Mouse (Mus musculus) hindbrain, postnatal 0 days (tissue): ENCODE measurements at regions not wholly inside any gene's neighbourhood (a gene's known extent, or its start where the extent isn't known, plus 50 kb on each side); places are given as distances from the start of the nearest gene placed in this dataset.

Experiments used
- ATAC-seq: fragments of 200-750 bp; cut with Nextera tagmentation; 2 replicates; pipeline ENCODE4 v1.8.0; 2017; ENCODE audit warnings: mild to moderate bottlenecking, moderate TSS enrichment, moderate library complexity
- DNase-seq: peaks from one replicate; pipeline ENCODE4 v3.0.0-alpha.2; 2015; ENCODE audit warnings: low spot score
- H3K27ac ChIP-seq: fragments of 300-500 bp; sonication (generic); 2 replicates; pipeline ENCODE4 v1.5.1; 2014; ENCODE audit warnings: mild to moderate bottlenecking
- H3K27me3 ChIP-seq: fragments of 300-500 bp; sonication (generic); 2 replicates; pipeline ENCODE4 v1.6.1; 2014; ENCODE audit warnings: low read length, mixed read lengths; ENCODE audit not compliant: insufficient read depth
- H3K36me3 ChIP-seq: fragments of 300-500 bp; sonication (generic); 2 replicates; pipeline ENCODE4 v1.6.1; 2014; ENCODE audit warnings: low read length, mixed read lengths; ENCODE audit not compliant: insufficient read depth
- H3K4me1 ChIP-seq: fragments of 300-500 bp; sonication (generic); 2 replicates; pipeline ENCODE4 v1.6.1; 2014; ENCODE audit warnings: antibody characterized with exemption, low read length, mixed read lengths; ENCODE audit not compliant: insufficient read depth
- H3K4me2 ChIP-seq: fragments of 300-500 bp; sonication (generic); 2 replicates; pipeline ENCODE4 v1.6.1; 2014; ENCODE audit warnings: low read depth, mild to moderate bottlenecking, low read length, moderate library complexity, mixed read lengths
- H3K4me3 ChIP-seq: fragments of 300-500 bp; sonication (generic); 2 replicates; pipeline ENCODE4 v1.5.1; 2014; ENCODE audit warnings: low read length
- H3K9ac ChIP-seq: fragments of 300-500 bp; sonication (generic); replicated peaks from 2 replicates; pipeline ENCODE4 v1.6.1; 2014; ENCODE audit warnings: mild to moderate bottlenecking, low read length, moderate library complexity, mixed read lengths
- H3K9me3 ChIP-seq: fragments of 300-500 bp; sonication (generic); 2 replicates; pipeline ENCODE4 v1.6.1; 2016; ENCODE audit warnings: low read length, mixed read lengths
- CTCF ChIP-seq: IDR thresholded peaks from 2 replicates; pipeline ENCODE4 v1.5.1; 2016; ENCODE audit warnings: antibody characterized with exemption, control low read depth, low read depth
- WGBS: fragments of 180-500 bp; shearing (Covaris S2); extraction: QIAGEN DNeasy Blood & Tissue Kit; methylation state at CpG from one replicate; pipeline ENCODE4 v1.1.7; 2014; 5-methylcytosine and 5-hydroxymethylcytosine counted together

DNA sequence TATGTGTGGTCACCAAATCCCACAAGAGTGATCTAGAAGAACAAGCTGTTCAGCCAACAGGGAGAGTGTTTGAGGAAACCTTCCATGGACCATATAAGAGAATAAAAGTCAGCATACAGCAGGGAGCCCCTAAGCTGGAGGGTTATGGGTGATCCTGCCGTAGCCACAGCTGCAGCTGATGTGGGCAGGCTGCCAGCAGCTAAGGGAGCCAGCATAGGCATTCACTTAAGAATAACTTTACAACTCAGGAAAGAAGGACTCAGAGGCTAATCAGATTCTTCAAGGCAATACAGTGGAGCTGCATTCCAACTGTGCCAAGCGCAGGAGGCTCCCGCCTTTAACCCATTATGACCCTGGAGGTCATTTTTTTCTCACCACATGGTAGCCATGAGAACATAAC, 121.6 kb downstream of the Uck2 start:
- no peaks in the 10 kb centered on the region for H3K4me1 ChIP-seq
- 18% methylated on average over 3 of the region's 3 CpGs for WGBS

DNA sequence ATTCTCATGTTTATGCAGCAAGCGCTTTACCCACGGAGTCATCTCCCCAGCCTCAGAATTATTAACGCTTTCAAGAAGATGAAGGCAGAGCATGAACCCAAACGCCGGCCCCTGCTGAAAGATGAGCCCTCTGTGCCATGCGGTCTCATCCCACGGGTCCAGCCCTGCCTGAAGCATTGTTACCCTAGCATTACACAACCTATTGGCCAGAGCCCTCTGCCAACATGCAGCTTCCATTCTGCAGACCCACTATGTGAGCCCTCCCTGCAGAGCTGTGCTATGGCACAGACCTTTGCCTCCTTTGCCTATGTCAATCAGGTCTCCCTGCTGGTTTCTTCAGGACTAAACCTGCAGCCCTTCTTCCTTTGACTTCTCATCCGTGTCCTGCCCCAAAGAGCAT, 122.6 kb downstream of the Uck2 start:
- DNase-seq, result no peak
- Histone ChIP-seq H3K4me1 (no peaks in the 10 kb centered on the region), H3K27ac (no peak overlapping the region), H3K9me3 (no peaks in the 10 kb centered on the region), H3K4me2 (no peak overlapping the region), H3K27me3 (no peaks in the 10 kb centered on the region), H3K36me3 (no peaks in the 10 kb centered on the region), H3K4me3 (no peak overlapping the region), H3K9ac (no peak overlapping the region)
- no peak for ATAC-seq
- WGBS, result 84% methylated on average over 8 of the region's 8 CpGs
- TF ChIP-seq CTCF, result no peak

More for the DNA sequence above, 121.6 kb downstream of the Uck2 start:
- Histone ChIP-seq H3K27me3 (no peaks in the 10 kb centered on the region), H3K27ac (no peak overlapping the region), H3K9me3 (no peaks in the 10 kb centered on the region), H3K9ac (no peak overlapping the region), H3K4me2 (no peak overlapping the region), H3K4me3 (no peak overlapping the region), H3K36me3 (no peaks in the 10 kb centered on the region)
- TF ChIP-seq CTCF, result no peak
- no peak for ATAC-seq
- peak; percentile 17 for DNase-seq

DNA sequence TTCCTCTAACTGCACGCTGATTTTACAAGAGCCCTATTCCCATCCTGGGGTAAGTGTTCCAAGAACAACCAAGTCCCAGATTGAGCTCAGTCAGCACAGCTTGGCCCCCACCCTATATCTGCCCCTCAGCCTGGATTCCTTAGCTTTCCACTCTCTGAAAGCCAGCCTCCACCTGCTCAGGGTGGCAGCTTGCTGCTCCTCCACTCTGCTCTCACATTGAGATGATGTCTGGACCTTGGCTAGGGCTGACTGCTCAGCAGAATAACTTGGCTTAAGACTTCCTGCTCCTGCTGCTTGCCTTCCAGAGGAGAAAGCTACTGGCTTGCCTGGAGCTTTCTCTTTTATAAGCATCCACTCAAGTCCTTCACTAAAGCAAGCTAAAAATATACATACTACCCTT, 125.6 kb downstream of the Uck2 start:
- 77% methylated on average over 1 of the region's 1 CpGs for WGBS
- Histone ChIP-seq H3K9ac (no peak overlapping the region), H3K4me3 (no peak overlapping the region), H3K27ac (no peak overlapping the region), H3K36me3 (no peaks in the 10 kb centered on the region), H3K4me1 (no peaks in the 10 kb centered on the region), H3K9me3 (no peaks in the 10 kb centered on the region), H3K27me3 (no peaks in the 10 kb centered on the region), H3K4me2 (no peak overlapping the region)
- DNase-seq (peak; percentile 28), ATAC-seq (no peak)
- TF ChIP-seq CTCF, result no peak

DNA sequence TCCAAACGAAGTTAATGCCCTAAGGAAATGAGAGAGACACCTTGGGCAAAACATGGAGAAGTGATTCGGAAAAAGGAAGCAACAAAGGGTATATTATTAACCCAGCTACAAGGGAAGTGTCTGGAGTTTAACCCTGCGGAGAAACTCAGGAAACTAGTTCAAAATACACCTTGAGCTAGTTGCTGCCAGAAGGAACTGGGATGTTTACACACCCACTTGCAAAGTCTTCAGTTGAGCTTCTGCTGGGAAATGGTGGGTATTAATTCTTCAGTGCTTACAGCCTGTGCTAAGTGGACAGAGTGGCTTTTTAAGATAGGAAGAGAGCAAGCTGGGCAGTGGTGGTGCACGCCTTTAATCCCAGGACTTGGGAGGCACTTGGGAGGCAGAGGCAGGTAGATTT, 132.7 kb downstream of the Uck2 start:
- no peaks in the 10 kb centered on the region for H3K27me3 ChIP-seq
- ATAC-seq, result no peak
- H3K36me3 ChIP-seq, result no peaks in the 10 kb centered on the region
- no peaks in the 10 kb centered on the region for H3K4me1 ChIP-seq
- no peak for DNase-seq
- H3K4me3 ChIP-seq, result no peak overlapping the region
- 77% methylated on average over 4 of the region's 4 CpGs for WGBS
- H3K4me2 ChIP-seq, result no peak overlapping the region
- TF ChIP-seq CTCF, result no peak
- 0 out of 2 replicates have a peak, but pooled peaks cover 3% of the 10 kb centered on the region for H3K9me3 ChIP-seq
- H3K9ac ChIP-seq, result no peak overlapping the region
- H3K27ac ChIP-seq, result no peak overlapping the region

DNA sequence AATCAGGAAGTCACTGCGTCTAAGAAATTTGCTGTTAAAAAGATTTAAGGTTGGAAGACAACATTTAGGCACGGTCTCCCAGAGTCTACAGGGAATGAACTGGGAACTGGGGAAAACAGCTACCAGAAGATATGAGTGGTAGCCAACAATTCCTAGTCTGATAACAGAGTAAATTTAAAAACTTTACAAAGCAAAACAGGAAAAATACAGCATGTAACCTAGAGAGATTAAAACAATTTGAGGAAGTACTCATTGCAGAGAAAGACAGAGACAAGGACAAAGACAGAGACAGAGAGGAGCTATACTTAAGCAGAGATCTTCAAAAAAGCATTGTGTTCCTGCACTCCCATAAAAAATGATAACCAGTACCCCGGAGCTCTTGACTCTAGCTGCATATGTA, 140.8 kb downstream of the Uck2 start:
- no peaks in the 10 kb centered on the region for H3K9me3 ChIP-seq
- no peak for TF ChIP-seq CTCF
- H3K4me2 ChIP-seq, result no peak overlapping the region
- WGBS, result 90% methylated on average over 3 of the region's 3 CpGs
- H3K4me3 ChIP-seq, result no peak overlapping the region
- H3K27ac ChIP-seq, result no peak overlapping the region
- DNase-seq, result no peak
- no peak overlapping the region for H3K9ac ChIP-seq
- no peaks in the 10 kb centered on the region for H3K27me3 ChIP-seq
- no peak for ATAC-seq
- no peaks in the 10 kb centered on the region for H3K4me1 ChIP-seq
- no peaks in the 10 kb centered on the region for H3K36me3 ChIP-seq

DNA sequence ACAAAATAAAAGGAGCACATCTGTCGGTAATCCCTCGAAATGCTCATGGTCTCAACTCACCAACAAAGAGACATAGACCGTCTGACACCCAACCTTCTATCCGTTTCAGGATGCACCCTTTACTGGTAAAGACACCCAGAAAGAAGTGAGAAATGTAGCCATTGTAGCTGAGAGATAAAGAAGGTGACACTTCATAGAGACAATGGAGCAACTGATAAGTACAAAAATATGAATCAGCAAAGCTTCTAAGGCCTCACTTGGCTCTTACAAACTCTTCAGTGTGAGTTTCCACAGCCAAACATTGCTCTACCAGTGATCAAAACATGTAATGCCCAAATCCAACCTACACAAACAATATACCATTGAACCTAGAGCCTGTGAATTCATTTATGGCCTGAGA, 141.3 kb downstream of the Uck2 start:
- H3K27me3 ChIP-seq, result no peaks in the 10 kb centered on the region
- no peak overlapping the region for H3K4me2 ChIP-seq
- no peak for TF ChIP-seq CTCF
- no peak overlapping the region for H3K4me3 ChIP-seq
- no peak overlapping the region for H3K27ac ChIP-seq
- ATAC-seq (no peak), DNase-seq (no peak)
- no peaks in the 10 kb centered on the region for H3K9me3 ChIP-seq
- WGBS, result 92% methylated on average over 4 of the region's 4 CpGs
- H3K4me1 ChIP-seq, result no peaks in the 10 kb centered on the region
- no peak overlapping the region for H3K9ac ChIP-seq
- H3K36me3 ChIP-seq, result no peaks in the 10 kb centered on the region
